Mouse (Mus musculus) CH12.LX (cell line): Measurements from ENCODE around the gene Timm17a. TPM values are rescaled to one million over a fixed set of nuclear protein-coding genes. Genes with fewer than 3 reads are reported as not detected.

Source experiments
- DNase-seq: peaks from one replicate; pipeline ENCODE4 v3.0.0-alpha.2; 2013; ENCODE audit errors: extremely low read depth
- H3K27ac ChIP-seq: 2 replicates; pipeline ENCODE4 v1.5.1; 2012; ENCODE audit warnings: low read depth, mild to moderate bottlenecking, control low read depth, moderate library complexity; ENCODE audit not compliant: insufficient read depth
- H3K27me3 ChIP-seq: replicated peaks from 2 replicates; pipeline ENCODE3; 2012; ENCODE audit warnings: inconsistent platforms
- H3K36me3 ChIP-seq, 2 experiments: replicated peaks in 1 of 2; 2 replicates each; pipeline versions ENCODE3 to v1.6.1; 2012; ENCODE audit warnings: inconsistent platforms in 1 of 2, low read length in 1 of 2, mild to moderate bottlenecking in 1 of 2, mixed read lengths in 1 of 2, moderate library complexity in 1 of 2; ENCODE audit not compliant: control insufficient read depth in 1 of 2, insufficient read depth in 1 of 2
- H3K4me1 ChIP-seq, 2 experiments: 2 replicates each; pipeline ENCODE4 v1.6.1; 2012; ENCODE audit warnings: inconsistent platforms in 1 of 2, moderate library complexity in 1 of 2; ENCODE audit not compliant: insufficient read depth in 2 of 2, control insufficient read depth in 1 of 2
- H3K4me2 ChIP-seq: 2 replicates; pipeline ENCODE4 v1.6.1; 2012; ENCODE audit warnings: low read depth, mild to moderate bottlenecking, control low read depth; ENCODE audit not compliant: poor library complexity, insufficient read depth, severe bottlenecking
- H3K4me3 ChIP-seq, 3 experiments: fragments of 150-350 bp in 1 of 3; sonication (generic) in 1 of 3; replicated peaks in 1 of 3; 2 replicates each; pipeline versions ENCODE3 to v1.5.1; 2011 to 2012; ENCODE audit warnings: low read depth in 2 of 3, low read length in 2 of 3, mild to moderate bottlenecking in 2 of 3, moderate library complexity in 2 of 3, control low read depth in 1 of 3, improper control_type of control experiment in 1 of 3, inconsistent platforms in 1 of 3, mixed read lengths in 1 of 3; ENCODE audit not compliant: poor library complexity in 1 of 3
- H3K79me2 ChIP-seq: replicated peaks from 2 replicates; pipeline ENCODE4 v1.6.1; 2012; ENCODE audit warnings: mild to moderate bottlenecking, moderate library complexity; ENCODE audit not compliant: control insufficient read depth, poor library complexity, insufficient read depth, severe bottlenecking; ENCODE audit errors: extremely low read depth
- H3K9ac ChIP-seq: 2 replicates; pipeline ENCODE4 v1.6.1; 2012; ENCODE audit warnings: low read depth, mild to moderate bottlenecking, control low read depth, moderate library complexity; ENCODE audit not compliant: insufficient read depth
- H3K9me3 ChIP-seq: replicated peaks from 2 replicates; pipeline ENCODE3; 2012; ENCODE audit warnings: low read length, inconsistent platforms, mixed read lengths
- CHD2 ChIP-seq: IDR thresholded peaks from 2 replicates; pipeline ENCODE4 v1.6.1; 2011; ENCODE audit warnings: low read length, improper control_type of control experiment
- CTCF ChIP-seq, 2 experiments: IDR thresholded peaks in 1 of 2; conservative IDR thresholded peaks in 1 of 2; 2 replicates each; pipeline ENCODE4 v1.5.1; 2011 to 2012; ENCODE audit warnings: low read depth in 2 of 2, low read length in 2 of 2, improper control_type of control experiment in 1 of 2, inconsistent platforms in 1 of 2, mild to moderate bottlenecking in 1 of 2, moderate library complexity in 1 of 2
- ELF1 ChIP-seq: IDR thresholded peaks from 2 replicates; pipeline ENCODE4 v1.6.1; 2014; ENCODE audit warnings: low read depth, mild to moderate bottlenecking, inconsistent platforms, low read length, improper control_type of control experiment
- EP300 ChIP-seq: IDR thresholded peaks from 2 replicates; pipeline ENCODE4 v1.6.1; 2011; ENCODE audit warnings: low read length, improper control_type of control experiment
- GABPA ChIP-seq: IDR thresholded peaks from 2 replicates; pipeline ENCODE4 v1.6.1; 2012; ENCODE audit warnings: low read depth, low read length, improper control_type of control experiment, inconsistent platforms; ENCODE audit not compliant: insufficient replicate concordance
- HCFC1 ChIP-seq: IDR thresholded peaks from 2 replicates; pipeline ENCODE4 v1.6.1; 2012; ENCODE audit warnings: low read depth, mild to moderate bottlenecking, inconsistent platforms, low read length, improper control_type of control experiment
- JUND ChIP-seq: conservative IDR thresholded peaks from 2 replicates; pipeline ENCODE4 v1.6.1; 2011; ENCODE audit warnings: low read depth, low read length, improper control_type of control experiment
- KAT2A ChIP-seq: IDR thresholded peaks from 2 replicates; pipeline ENCODE4 v1.6.1; 2012; ENCODE audit warnings: low read length, improper control_type of control experiment, inconsistent platforms; ENCODE audit not compliant: insufficient replicate concordance
- MAFK ChIP-seq: IDR thresholded peaks from 2 replicates; pipeline ENCODE4 v1.6.1; 2011; ENCODE audit warnings: low read length, improper control_type of control experiment; ENCODE audit not compliant: insufficient replicate concordance
- MAZ ChIP-seq: IDR thresholded peaks from 2 replicates; pipeline ENCODE4 v1.6.1; 2012; ENCODE audit warnings: low read depth, mild to moderate bottlenecking, inconsistent platforms, low read length, improper control_type of control experiment, moderate library complexity
- NELFE ChIP-seq: IDR thresholded peaks from 2 replicates; pipeline ENCODE4 v1.6.1; 2011; ENCODE audit warnings: low read depth, low read length, improper control_type of control experiment
- POLR2A ChIP-seq: IDR thresholded peaks from 2 replicates; pipeline ENCODE4 v1.6.1; 2011; ENCODE audit warnings: low read depth, mild to moderate bottlenecking, improper control_type of control experiment, low read length
- POLR2AphosphoS2 ChIP-seq: IDR thresholded peaks from 2 replicates; pipeline ENCODE4 v1.6.1; 2011; ENCODE audit warnings: low read depth, low read length, improper control_type of control experiment
- RAD21 ChIP-seq: IDR thresholded peaks from 2 replicates; pipeline ENCODE4 v1.6.1; 2011; ENCODE audit warnings: low read depth, mild to moderate bottlenecking, low read length, improper control_type of control experiment, moderate library complexity
- RCOR1 ChIP-seq: conservative IDR thresholded peaks from 2 replicates; pipeline ENCODE4 v1.6.1; 2012; ENCODE audit warnings: low read depth, mild to moderate bottlenecking, inconsistent platforms, low read length, improper control_type of control experiment
- SIN3A ChIP-seq: IDR thresholded peaks from 2 replicates; pipeline ENCODE4 v1.6.1; 2012; ENCODE audit warnings: low read length, improper control_type of control experiment, inconsistent platforms
- SMC3 ChIP-seq: IDR thresholded peaks from 2 replicates; pipeline ENCODE4 v1.6.1; 2011; ENCODE audit warnings: low read depth, low read length, improper control_type of control experiment
- TCF12 ChIP-seq: IDR thresholded peaks from 2 replicates; pipeline ENCODE4 v1.6.1; 2014; ENCODE audit warnings: low read depth, mild to moderate bottlenecking, inconsistent platforms, low read length, improper control_type of control experiment
- USF1 ChIP-seq: IDR thresholded peaks from 2 replicates; pipeline ENCODE4 v1.6.1; 2014; ENCODE audit warnings: low read depth, mild to moderate bottlenecking, inconsistent platforms, low read length, improper control_type of control experiment
- USF2 ChIP-seq: conservative IDR thresholded peaks from 2 replicates; pipeline ENCODE4 v1.6.1; 2011; ENCODE audit warnings: low read depth, low read length, improper control_type of control experiment
- ZC3H11A ChIP-seq: IDR thresholded peaks from 2 replicates; pipeline ENCODE4 v1.6.1; 2012; ENCODE audit warnings: low read depth, mild to moderate bottlenecking, inconsistent platforms, low read length, improper control_type of control experiment
- ZKSCAN1 ChIP-seq: IDR thresholded peaks from 2 replicates; pipeline ENCODE4 v1.6.1; 2012; ENCODE audit warnings: low read depth, inconsistent platforms, low read length, improper control_type of control experiment, borderline replicate concordance
- ZNF384 ChIP-seq: IDR thresholded peaks from 2 replicates; pipeline ENCODE4 v1.6.1; 2012; ENCODE audit warnings: low read depth, low read length, improper control_type of control experiment, inconsistent platforms
- dilution Hi-C: fragments of 300-500 bp; cut with MboI; formaldehyde crosslinking; loops from 2 replicates; pipeline ENCODE4 v1.14.3; 2020; ENCODE audit warnings: low sequenced_read_pairs; ENCODE audit not compliant: extremely low pct_unique_long_range_greater_than_20kb, extremely low pct_ligation_motif_present
- in situ Hi-C: fragments of 300-500 bp; cut with MboI; formaldehyde crosslinking; loops from 3 replicates; pipeline ENCODE4 v1.14.3; 2019; ENCODE audit warnings: low sequenced_read_pairs, low pct_ligation_motif_present, low pct_unique_long_range_greater_than_20kb, mixed read lengths
- polyA plus RNA-seq: library from polyadenylated mRNA; unstranded; fragments of >175 nt; gene quantifications from 2 replicates; pipeline ENCODE4 v1.2.1, GENCODE M21; 2012; ENCODE audit warnings: low read depth; ENCODE audit not compliant: insufficient read length
- total RNA-seq, 2 experiments: library from RNA; depleted of rRNA; stranded (reverse); fragments of 300-350 nt in 1 of 2; fragments of >200 nt in 1 of 2; gene quantifications; 2 replicates each; pipeline ENCODE4 v1.2.3; 2012 to 2014

Gene Timm17a
- total and polyA plus RNA-seq, 3 experiments: 126 to 341 (median 238) TPM

- Histone ChIP-seq H3K79me2 (peaks cover 19% of the 10 kb centered on the region), H3K27me3 (no peaks in the 10 kb centered on the region), H3K27ac (no peak overlapping the region)
- in situ Hi-C loops: loop anchor here (5.0 kb wide), 2 partner anchors 84 to 121 kb away; partner anchors contain the start of gene Shisa4
- peak; percentile 85 for DNase-seq
- dilution Hi-C loops: no loop called here
- TF ChIP-seq NELFE: no peak
- TF ChIP-seq KAT2A: no peak
- TF ChIP-seq ZC3H11A: no peak
- TF ChIP-seq POLR2A: no peak
- TF ChIP-seq EP300: no peak
- no peak for TF ChIP-seq TCF12
- TF ChIP-seq SIN3A: no peak
- no peak for TF ChIP-seq MAFK
- no peak for TF ChIP-seq POLR2AphosphoS2
- TF ChIP-seq GABPA: no peak
- TF ChIP-seq CHD2: no peak
- TF ChIP-seq USF2: no peak
- peak; percentile 48 for TF ChIP-seq SMC3
- TF ChIP-seq HCFC1: no peak
- TF ChIP-seq ZKSCAN1: no peak
- no peak for TF ChIP-seq JUND
- TF ChIP-seq RCOR1: no peak
- TF ChIP-seq CTCF (conservative IDR thresholded peaks at IDR 0.05 in 1 of 2, IDR thresholded peaks at IDR 0.05 in 1 of 2; ENCODE audit: low read depth in 2 of 2, low read length in 2 of 2): peak; percentile 31 to 65; a peak in 3 of 4 replicates
- TF ChIP-seq RAD21: peak; percentile 44
- TF ChIP-seq USF1: no peak
- TF ChIP-seq, all 38 proteins: peak for 3
- peaks cover 42 to 60% of the 10 kb centered on the region in 2 experiments for H3K36me3 ChIP-seq
- H3K9ac ChIP-seq: no peak overlapping the region; the same call in 1 of the 2 replicates
- H3K4me1 ChIP-seq: peaks cover 21 to 48% of the 10 kb centered on the region in 2 experiments
- peak overlapping the region; percentile 64 to 68 (median 68) for H3K4me3 ChIP-seq
- no peaks in the 10 kb centered on the region for H3K9me3 ChIP-seq
- peak overlapping the region; percentile 58; the same call in 1 of the 2 replicates for H3K4me2 ChIP-seq
Measured at GRCm38 (mm10) chr1:135256299-135256698, 57.3 kb downstream of the Timm17a start.

GRCm38 (mm10) chr1:135252854-135253253, 60.7 kb downstream of the Timm17a start:
- TF ChIP-seq POLR2A (no peak), NELFE (no peak), KAT2A (no peak), ZKSCAN1 (no peak), USF2 (no peak), ELF1 (no peak), TCF12 (no peak), SMC3 (no peak), USF1 (no peak), ZNF384 (no peak), HCFC1 (no peak), SIN3A (no peak), RCOR1 (no peak), JUND (no peak), MAZ (no peak), CTCF (conservative IDR thresholded peaks at IDR 0.05 in 1 of 2, IDR thresholded peaks at IDR 0.05 in 1 of 2; ENCODE audit: low read depth in 2 of 2, low read length in 2 of 2) (no peak), ZC3H11A (no peak)
- TF ChIP-seq, all 38 proteins: peak for 0
- H3K27me3 ChIP-seq: no peaks in the 10 kb centered on the region
- H3K79me2 ChIP-seq: peaks cover 15% of the 10 kb centered on the region
- H3K4me3 ChIP-seq: no peak overlapping the region
- H3K4me2 ChIP-seq: no peak overlapping the region
- dilution Hi-C loops: no loop called here
- H3K9ac ChIP-seq: no peak overlapping the region
- peaks cover 42 to 58% of the 10 kb centered on the region in 2 experiments for H3K36me3 ChIP-seq
- H3K27ac ChIP-seq: no peak overlapping the region
- H3K9me3 ChIP-seq: no peaks in the 10 kb centered on the region
- DNase-seq: no peak
- peaks cover 26 to 52% of the 10 kb centered on the region in 2 experiments for H3K4me1 ChIP-seq
- in situ Hi-C loops: no loop called here
